Mouse (Mus musculus) limb, embryonic 11.5 days (tissue): ENCODE results near the gene Ahcy. TPM values are rescaled to one million over a fixed set of nuclear protein-coding genes. Genes with fewer than 3 reads are reported as not detected.

Experiments
- ATAC-seq: fragments of 200-750 bp; cut with Nextera tagmentation; 2 replicates; pipeline ENCODE4 v1.8.0; 2017; ENCODE audit warnings: low read depth; ENCODE audit not compliant: insufficient number of reproducible peaks, low FRiP score, low TSS enrichment
- DNase-seq: peaks from one replicate; pipeline ENCODE4 v3.0.0-alpha.2; 2015; ENCODE audit warnings: low spot score
- H3K27ac ChIP-seq: fragments of 300-500 bp; sonication (generic); replicated peaks from 2 replicates; pipeline ENCODE4 v1.5.1; 2014; ENCODE audit warnings: low read depth, mild to moderate bottlenecking, low read length
- H3K27me3 ChIP-seq: fragments of 300-500 bp; sonication (generic); 2 replicates; pipeline ENCODE4 v1.6.1; 2014; ENCODE audit warnings: mild to moderate bottlenecking, low read length, mixed read lengths; ENCODE audit not compliant: control insufficient read depth, insufficient read depth
- H3K36me3 ChIP-seq: fragments of 300-500 bp; sonication (generic); 2 replicates; pipeline ENCODE4 v1.6.1; 2014; ENCODE audit warnings: mild to moderate bottlenecking, low read length, moderate library complexity, mixed read lengths; ENCODE audit not compliant: control insufficient read depth, insufficient read depth
- H3K4me1 ChIP-seq: fragments of 300-500 bp; sonication (generic); 2 replicates; pipeline ENCODE4 v1.6.1; 2014; ENCODE audit warnings: low read length, mixed read lengths; ENCODE audit not compliant: control insufficient read depth, insufficient read depth
- H3K4me2 ChIP-seq: fragments of 300-500 bp; sonication (generic); 2 replicates; pipeline ENCODE4 v1.6.1; 2014; ENCODE audit warnings: low read depth, mild to moderate bottlenecking, moderate library complexity; ENCODE audit not compliant: severe bottlenecking
- H3K4me3 ChIP-seq: fragments of 300-500 bp; sonication (generic); 2 replicates; pipeline ENCODE4 v1.5.1; 2014; ENCODE audit warnings: low read depth, low read length
- H3K9ac ChIP-seq: fragments of 300-500 bp; sonication (generic); 2 replicates; pipeline ENCODE4 v1.6.1; 2014; ENCODE audit warnings: mild to moderate bottlenecking, low read length
- H3K9me3 ChIP-seq: fragments of 300-500 bp; sonication (generic); 2 replicates; pipeline ENCODE4 v1.6.1; 2016; ENCODE audit warnings: low read length; ENCODE audit not compliant: control insufficient read depth
- WGBS: fragments of 180-500 bp; shearing (Covaris S2); extraction: QIAGEN DNeasy Blood & Tissue Kit; methylation state at CpG from one replicate; pipeline ENCODE4 v1.1.7; 2014; 5-methylcytosine and 5-hydroxymethylcytosine counted together
- polyA plus RNA-seq: library from polyadenylated mRNA; unstranded; fragments of >200 nt; fragmentation: Nextera tagmentation; extraction: Ambion mirVana; gene quantifications from 2 replicates; pipeline ENCODE4 v1.2.1, GENCODE M21; 2014

Gene Ahcy
- polyA plus RNA-seq, 1 experiment from 2014 or later = 127 TPM

DNA sequence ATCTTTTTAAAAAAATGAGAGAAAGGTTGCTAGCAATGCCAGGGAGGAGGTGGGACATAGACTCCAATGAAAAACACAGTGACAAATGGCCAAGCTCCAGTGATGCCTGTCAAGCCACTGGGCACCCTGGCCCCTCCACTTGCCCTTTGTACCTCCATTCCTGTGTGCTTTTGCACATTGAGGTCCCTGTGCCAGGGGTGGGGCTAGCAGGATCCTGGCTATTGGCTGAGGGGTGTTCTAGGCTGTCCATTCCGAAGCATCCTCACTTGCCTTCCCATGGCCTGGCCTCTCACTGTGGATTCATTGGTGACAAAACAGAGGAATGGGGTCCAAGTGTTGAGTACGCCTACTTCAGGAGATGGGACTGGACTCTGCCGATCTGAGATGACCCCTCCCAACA lies 6.8 kb upstream of the Ahcy start:
- H3K4me2 ChIP-seq = no peak overlapping the region
- H3K27me3 ChIP-seq = no peaks in the 10 kb centered on the region
- DNase-seq (no peak), ATAC-seq (no peak)
- H3K4me1 ChIP-seq = no peaks in the 10 kb centered on the region
- H3K27ac ChIP-seq = no peak overlapping the region
- no peak overlapping the region for H3K4me3 ChIP-seq
- WGBS = 96% methylated on average over 3 of the region's 3 CpGs
- H3K9me3 ChIP-seq = no peaks in the 10 kb centered on the region
- H3K9ac ChIP-seq = no peak overlapping the region
- no peaks in the 10 kb centered on the region for H3K36me3 ChIP-seq

DNA sequence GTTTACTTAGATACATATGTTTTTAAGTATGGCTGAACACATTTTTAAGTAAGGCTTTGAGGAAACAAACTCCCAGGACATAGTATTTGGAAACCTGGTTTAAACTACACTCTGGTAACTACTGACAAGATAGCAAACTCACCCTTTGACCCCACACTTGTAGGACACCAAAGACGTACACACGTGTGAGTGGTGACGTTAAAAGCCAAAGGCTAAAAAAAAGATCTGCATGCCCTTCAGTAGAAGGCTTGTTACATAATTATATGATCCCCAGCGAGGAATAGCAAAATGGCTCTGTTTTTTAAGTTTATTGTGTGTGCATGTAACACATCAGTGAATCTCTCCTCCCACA lies 5.9 kb upstream of the Ahcy start:
- no peak for ATAC-seq
- no peak for DNase-seq
- 72% methylated on average over 4 of the region's 4 CpGs for WGBS

DNA sequence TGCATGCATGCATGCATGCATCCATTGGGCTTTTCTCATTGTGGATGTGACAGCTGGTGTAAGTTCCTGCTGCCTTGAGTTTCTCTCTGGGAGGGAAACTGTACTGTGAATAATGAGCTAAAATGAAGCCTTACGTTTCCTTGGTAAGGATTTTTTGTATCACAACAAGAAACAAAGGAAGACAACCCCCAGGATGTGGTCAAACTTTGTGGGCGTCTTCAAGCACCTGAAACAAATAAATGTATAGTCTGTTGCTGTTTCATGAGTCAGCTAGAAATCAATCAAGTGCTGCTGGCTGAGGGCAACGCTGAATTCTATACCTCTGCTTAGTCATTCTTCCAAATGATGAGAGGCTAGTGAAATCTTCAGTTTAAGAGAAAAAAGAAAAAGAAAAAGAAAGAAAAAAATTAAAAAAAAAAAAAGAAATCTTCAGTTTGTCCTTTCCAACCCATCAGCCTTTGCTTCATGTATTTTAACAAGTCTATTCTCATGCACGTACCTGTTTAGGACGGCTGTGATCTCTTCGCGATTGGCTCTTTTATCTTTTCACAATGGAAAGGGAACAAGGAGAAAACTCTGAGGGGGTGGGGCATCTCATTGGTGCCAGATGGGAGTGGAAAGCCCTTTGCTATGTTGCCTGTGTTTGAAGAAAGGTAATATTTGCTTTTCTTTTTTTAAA lies 5.3 kb upstream of the Ahcy start:
- peaks cover 6% of the 10 kb centered on the region for H3K4me1 ChIP-seq
- H3K36me3 ChIP-seq = no peaks in the 10 kb centered on the region
- ATAC-seq (no peak), DNase-seq (no peak)
- H3K9ac ChIP-seq = no peak overlapping the region
- no peak overlapping the region for H3K4me3 ChIP-seq
- H3K4me2 ChIP-seq = no peak overlapping the region
- H3K27me3 ChIP-seq = no peaks in the 10 kb centered on the region
- WGBS = 43% methylated on average over 7 of the region's 7 CpGs
- H3K27ac ChIP-seq = no peak overlapping the region
- H3K9me3 ChIP-seq = no peaks in the 10 kb centered on the region

More for the DNA sequence above, 5.9 kb upstream of the Ahcy start:
- H3K27ac ChIP-seq = no peak overlapping the region
- H3K36me3 ChIP-seq = no peaks in the 10 kb centered on the region
- H3K4me3 ChIP-seq = no peak overlapping the region
- no peaks in the 10 kb centered on the region for H3K9me3 ChIP-seq
- H3K27me3 ChIP-seq = no peaks in the 10 kb centered on the region
- H3K4me1 ChIP-seq = peaks cover 2% of the 10 kb centered on the region
- no peak overlapping the region for H3K9ac ChIP-seq
- no peak overlapping the region for H3K4me2 ChIP-seq

DNA sequence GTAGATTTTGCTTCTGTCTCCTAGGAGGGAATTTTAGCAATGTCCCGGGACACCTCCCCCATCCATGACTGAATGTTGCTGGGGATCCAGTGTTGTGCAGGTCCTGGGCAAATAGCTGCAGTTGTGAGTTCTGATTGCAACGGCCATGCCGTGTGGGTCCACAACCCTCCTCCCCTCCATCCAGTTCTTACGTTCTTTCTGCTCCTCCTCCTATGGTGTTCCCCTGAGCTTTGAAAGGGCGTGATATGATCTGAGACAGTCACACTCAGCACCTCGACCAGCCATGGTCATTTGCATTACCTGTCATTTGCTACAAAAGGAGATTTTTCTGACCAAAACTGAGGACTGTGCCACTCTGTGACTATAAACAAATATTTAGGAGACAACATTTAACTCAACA lies 1.4 kb upstream of the Ahcy start:
- Histone ChIP-seq H3K9me3 (no peaks in the 10 kb centered on the region), H3K27ac (no peak overlapping the region), H3K4me3 (no peak overlapping the region), H3K36me3 (no peaks in the 10 kb centered on the region), H3K27me3 (no peaks in the 10 kb centered on the region), H3K4me2 (no peak overlapping the region), H3K9ac (no peak overlapping the region), H3K4me1 (peaks cover 13% of the 10 kb centered on the region)
- 78% methylated on average over 6 of the region's 6 CpGs for WGBS
- DNase-seq (no peak), ATAC-seq (no peak)

DNA sequence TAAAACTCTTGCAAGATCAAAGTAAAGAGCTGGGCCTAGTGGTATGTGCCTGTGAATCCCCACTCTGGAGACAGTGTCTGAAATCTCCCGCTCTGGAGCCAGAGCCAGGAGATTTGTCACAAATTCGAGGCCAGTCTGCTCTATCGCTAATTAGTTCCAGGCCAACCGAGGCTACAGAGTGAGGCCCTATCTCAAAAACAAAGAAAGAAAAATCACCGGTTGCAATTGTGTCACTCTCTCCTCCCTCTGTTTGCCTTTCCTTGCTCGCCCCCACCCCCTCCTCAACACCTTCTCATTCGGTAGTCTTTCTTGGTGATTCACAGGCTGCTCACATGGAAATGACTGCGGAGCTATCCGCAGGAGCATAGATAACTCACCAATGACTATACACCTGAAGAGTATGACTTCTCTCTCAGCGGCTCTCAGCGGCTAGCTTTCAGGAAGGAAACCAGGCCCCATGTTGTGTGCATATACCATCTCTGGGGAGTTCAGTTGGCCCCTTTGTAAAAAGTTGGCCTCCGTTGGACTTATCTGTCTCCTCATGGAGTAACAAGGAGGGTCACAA lies 551 bp upstream of the Ahcy start:
- no peaks in the 10 kb centered on the region for H3K36me3 ChIP-seq
- DNase-seq = peak; percentile 69
- H3K4me3 ChIP-seq = peak overlapping the region; percentile 68
- H3K27ac ChIP-seq = peak overlapping the region; percentile 81
- H3K4me1 ChIP-seq = peaks cover 13% of the 10 kb centered on the region
- peak overlapping the region; percentile 83 for H3K4me2 ChIP-seq
- peak overlapping the region; percentile 86 for H3K9ac ChIP-seq
- H3K27me3 ChIP-seq = no peaks in the 10 kb centered on the region
- no peaks in the 10 kb centered on the region for H3K9me3 ChIP-seq
- WGBS = 9% methylated on average over 12 of the region's 12 CpGs
- 0 out of 2 replicates have a peak, but pooled peaks have one; percentile 1 for ATAC-seq

DNA sequence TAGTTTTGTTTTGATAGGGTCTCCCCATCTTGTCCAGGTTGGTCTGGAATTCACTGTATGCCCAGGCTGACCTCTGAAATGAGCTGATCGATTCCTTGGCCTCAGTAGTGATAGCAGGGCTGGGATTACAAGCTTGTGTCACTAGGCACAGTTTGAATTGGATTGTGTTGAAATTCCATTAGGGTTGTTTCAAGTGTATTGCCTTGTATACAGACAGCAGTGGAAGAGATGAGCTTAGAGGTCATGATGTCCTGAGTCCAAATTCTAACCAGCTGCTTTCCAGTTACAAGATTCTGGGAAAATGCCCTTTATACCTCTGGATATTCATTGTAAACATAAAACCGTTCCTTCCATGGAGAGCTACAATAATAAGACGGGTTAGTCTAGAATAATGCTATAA lies 950 bp downstream of the Ahcy start:
- Histone ChIP-seq H3K27ac (no peak overlapping the region; the same call in 1 of the 2 replicates), H3K9ac (peak overlapping the region; percentile 86), H3K36me3 (peaks cover 1% of the 10 kb centered on the region; the same call in 1 of the 2 replicates), H3K27me3 (no peaks in the 10 kb centered on the region), H3K4me1 (peaks cover 13% of the 10 kb centered on the region), H3K9me3 (no peaks in the 10 kb centered on the region), H3K4me2 (peak overlapping the region; percentile 83), H3K4me3 (peak overlapping the region; percentile 68)
- DNase-seq (no peak), ATAC-seq (no peak)
- 27% methylated on average over 3 of the region's 3 CpGs for WGBS

DNA sequence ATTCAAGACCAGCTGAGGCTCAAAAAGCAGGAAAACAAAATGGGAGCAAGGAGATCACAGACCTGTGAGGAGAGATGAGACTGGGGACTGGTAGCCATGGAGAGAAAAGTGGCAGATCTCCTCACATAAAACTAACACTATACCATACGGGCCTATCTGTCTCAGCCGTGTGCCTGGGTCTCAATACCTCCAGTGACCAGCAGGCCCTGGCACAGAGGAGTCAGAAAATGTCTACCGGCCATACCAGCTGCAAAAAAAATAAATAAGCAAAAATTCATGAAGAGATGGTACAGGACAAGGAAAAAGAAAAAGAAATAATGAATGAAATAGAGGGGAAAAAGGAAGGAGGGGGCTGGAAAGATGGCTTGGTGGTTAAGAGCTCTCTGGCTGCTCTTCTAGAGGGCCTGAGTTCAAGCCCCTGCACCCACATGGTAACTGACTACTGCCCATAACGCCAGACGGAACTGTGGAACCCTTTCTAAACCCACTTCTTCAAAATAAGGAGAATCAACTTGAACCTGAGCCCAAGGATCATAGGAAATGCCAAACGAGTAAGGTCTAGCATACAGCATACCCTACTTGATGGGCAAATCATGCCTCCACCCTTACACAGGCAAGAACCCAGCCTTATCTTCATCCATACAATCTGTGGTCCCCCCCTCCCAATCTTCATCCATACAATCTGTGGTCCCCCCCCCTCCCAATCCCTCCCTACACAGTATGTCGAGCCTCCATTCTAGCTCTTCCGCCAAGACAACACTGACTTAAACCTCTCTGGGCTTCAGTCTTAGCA lies 1.7 kb downstream of the Ahcy start:
- Histone ChIP-seq H3K27me3 (no peaks in the 10 kb centered on the region), H3K36me3 (peaks cover 5% of the 10 kb centered on the region; the same call in 1 of the 2 replicates), H3K9me3 (no peaks in the 10 kb centered on the region), H3K9ac (no peak overlapping the region), H3K27ac (no peak overlapping the region), H3K4me1 (peaks cover 13% of the 10 kb centered on the region), H3K4me2 (peak overlapping the region; percentile 83), H3K4me3 (no peak overlapping the region)
- WGBS = 81% methylated on average over 8 of the region's 8 CpGs
- ATAC-seq (no peak), DNase-seq (no peak)

DNA sequence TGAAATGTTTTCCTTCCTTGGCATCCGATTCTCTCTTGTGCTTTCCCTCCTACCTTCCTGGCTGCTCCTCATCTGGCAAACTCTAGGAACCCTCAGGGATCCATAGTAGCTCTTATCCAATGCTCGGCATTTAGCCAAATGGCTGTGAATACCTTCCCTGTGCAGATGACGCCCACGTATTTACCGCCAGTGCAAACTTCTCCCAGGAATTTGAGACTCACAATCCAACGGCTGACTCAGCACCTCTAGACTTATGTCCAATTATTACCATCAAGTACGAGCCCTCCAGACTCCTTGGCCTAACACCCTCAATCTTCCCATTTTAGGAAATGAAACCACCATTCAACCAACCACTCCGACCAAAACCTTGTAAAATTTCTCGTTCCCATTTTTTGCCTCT lies 3.3 kb downstream of the Ahcy start:
- no peak for ATAC-seq

More for the DNA sequence above, 3.3 kb downstream of the Ahcy start:
- Histone ChIP-seq H3K4me1 (peaks cover 13% of the 10 kb centered on the region), H3K4me2 (no peak overlapping the region), H3K9ac (no peak overlapping the region), H3K27me3 (no peaks in the 10 kb centered on the region), H3K4me3 (no peak overlapping the region), H3K9me3 (no peaks in the 10 kb centered on the region), H3K27ac (no peak overlapping the region), H3K36me3 (peaks cover 6% of the 10 kb centered on the region)
- WGBS = 92% methylated on average over 9 of the region's 9 CpGs
- no peak for DNase-seq
